Mouse (Mus musculus) ovary, postnatal 10 days (tissue): Measurements from ENCODE around the gene Pik3r5.

Experiments
- DNase-seq: peaks from one replicate; pipeline ENCODE4 v3.0.0; 2022; ENCODE audit warnings: low spot score

Gene Pik3r5

DNA sequence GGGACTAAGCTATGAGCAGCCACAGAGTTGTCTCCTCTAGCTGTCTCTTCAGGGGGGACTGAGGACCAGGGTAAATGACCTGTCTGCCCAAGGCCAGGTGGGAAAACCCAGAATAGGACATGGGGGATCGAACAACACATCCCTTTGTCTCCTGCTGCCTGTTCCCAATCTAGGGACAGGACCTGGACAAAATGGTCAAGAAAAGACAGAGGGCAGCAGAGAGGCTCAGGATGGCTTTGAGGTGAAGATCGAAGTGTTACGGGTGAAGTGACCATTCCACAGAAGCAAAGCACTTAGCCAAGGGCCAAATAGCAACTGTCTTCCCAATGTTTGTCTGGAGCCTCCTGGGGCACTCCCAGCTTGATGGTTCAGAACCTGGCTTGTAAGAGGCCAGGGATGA is 54.2 kb downstream of the Pik3r5 start:
- DNase-seq, result no peak

DNA sequence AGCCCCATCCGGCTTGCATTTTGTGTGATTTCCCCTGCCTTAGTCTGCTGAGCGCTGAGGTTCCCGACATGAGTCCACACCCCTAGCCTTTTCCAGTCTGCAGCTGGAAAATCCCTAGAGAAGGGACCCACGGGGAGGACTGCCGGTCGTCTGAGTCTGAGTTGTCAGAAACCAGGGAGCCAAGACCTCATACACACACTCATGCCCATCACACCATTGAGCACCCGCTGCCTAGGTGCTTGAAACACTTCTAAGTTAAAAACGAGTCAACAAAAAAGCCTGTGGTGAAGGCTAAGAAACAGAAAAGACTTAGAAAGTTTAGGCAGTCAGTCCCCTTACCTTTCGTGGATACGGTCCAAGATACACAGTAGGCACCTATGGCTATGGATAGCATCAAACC is 55.8 kb downstream of the Pik3r5 start:
- DNase-seq, result no peak

DNA sequence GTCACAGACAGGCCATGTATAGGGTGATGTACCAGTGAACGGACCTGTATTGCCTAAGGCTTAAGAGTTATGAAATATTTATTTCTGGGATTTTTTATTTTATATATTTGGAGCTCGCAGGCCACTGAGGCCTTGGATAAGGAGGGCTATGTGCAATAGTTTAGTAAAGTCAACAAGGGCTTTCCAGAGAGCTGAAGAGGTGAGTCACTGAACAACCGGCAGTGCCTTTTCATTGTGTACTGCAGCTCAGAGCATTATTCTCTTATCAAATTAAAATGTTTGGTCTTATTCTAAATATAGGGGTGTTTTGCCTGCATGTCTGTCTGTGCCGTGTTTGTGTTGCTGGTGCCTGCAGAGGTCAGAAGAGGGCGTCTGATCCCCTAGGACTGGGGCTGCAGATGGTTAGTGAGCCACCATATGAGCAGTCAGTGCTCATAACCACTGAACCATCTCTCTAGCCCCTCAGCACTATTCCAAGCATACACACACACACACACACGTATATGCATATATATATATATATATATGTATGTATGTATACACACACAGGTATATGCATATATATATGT is 56.4 kb downstream of the Pik3r5 start:
- DNase-seq, result no peak

DNA sequence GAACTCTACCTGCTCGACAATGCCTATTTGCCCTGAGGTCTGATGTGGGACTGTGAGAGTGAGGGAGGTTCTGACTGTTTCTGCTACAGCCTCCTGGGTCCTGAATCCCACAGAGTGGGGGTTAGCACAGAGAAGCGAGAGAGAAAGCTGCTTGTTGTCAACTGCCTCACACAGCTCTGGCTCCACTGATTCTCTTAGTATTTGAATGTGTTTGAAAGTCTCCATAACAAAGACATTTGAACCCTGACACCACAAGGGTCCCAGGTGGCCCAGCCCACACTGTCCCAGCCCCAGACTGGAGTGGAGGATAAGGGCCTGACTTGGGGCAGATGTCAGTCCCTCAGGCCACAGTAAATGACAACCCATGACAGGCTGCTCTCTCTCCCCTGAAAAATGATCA is 57.3 kb downstream of the Pik3r5 start:
- no peak for DNase-seq

DNA sequence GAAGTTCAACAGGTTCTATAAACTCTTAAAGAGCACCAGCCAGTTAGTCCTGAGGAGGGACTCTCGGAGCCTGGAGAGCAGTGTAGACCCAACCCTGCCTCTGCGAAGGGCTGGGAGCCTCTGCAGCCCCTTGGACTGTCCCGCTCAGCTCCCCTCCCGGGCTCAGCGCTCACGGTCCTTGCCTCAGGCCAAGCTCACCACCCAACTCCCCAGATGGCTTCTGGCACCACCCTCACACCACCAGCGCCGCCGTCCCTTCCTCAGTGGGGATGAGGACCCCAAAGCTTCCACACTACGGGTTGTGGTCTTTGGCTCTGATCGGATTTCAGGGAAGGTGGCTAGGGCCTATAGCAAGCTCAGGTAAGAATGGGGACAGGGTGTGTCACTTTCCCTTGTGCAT is 60.7 kb downstream of the Pik3r5 start:
- no peak for DNase-seq

DNA sequence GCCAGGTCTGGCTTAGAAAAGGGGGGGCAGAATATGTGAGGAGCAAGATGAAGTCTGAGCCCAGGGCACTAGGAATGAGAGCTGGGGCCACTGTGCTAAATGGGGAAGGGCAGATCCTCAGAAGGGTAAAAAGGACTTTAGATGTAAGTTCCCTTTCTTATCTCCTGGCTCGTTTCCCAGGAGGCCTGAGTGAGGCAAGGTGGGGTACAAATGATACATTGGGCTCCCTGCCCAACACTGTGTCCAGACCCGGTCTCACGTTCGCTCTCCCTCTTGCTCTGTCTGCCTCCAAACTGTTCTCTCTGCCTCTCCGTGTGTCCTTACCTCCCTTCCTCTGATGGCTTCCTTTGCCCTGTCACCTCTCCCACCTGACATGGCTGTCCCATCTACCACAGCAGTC is 61.8 kb downstream of the Pik3r5 start:
- no peak for DNase-seq

DNA sequence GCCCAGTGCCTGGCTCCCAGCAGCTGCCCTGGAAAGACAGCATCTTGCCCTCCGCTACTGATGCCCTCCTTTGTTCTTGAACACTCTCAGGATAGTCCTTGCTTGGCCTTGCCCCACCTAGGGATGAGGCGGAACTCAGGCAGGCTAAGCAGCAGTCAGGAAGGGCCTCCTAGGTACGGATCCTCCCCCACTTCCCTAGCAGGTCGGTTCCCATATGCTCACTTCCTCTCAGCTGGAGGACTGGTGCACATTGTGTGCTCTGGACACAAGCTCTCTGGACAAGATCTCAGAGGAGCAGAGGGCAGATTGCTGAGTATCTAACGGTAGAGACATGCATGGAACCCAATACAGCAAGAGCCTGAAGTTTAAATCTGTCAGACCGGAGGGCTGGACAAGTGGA is 65.2 kb downstream of the Pik3r5 start:
- DNase-seq, result no peak

DNA sequence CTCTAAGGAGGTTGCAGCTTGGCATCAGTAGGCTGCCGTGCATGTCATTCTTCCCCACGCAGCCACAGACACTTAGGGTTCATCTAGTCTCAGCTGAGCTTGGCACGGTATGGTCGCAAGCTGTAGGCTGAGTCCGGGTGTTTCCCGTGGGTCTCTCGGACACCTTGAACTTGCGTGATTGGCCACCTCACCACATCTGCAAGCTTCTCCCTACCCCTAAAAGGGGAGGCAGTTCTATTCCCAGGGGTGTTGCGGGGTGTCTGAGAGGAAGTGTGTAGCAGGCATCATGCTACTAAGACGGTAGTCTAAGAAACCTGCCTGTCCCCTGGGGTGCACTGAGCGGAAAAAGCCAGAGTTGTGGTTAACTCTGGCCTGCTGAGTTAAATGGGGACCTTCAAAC is 66.6 kb downstream of the Pik3r5 start:
- no peak for DNase-seq

DNA sequence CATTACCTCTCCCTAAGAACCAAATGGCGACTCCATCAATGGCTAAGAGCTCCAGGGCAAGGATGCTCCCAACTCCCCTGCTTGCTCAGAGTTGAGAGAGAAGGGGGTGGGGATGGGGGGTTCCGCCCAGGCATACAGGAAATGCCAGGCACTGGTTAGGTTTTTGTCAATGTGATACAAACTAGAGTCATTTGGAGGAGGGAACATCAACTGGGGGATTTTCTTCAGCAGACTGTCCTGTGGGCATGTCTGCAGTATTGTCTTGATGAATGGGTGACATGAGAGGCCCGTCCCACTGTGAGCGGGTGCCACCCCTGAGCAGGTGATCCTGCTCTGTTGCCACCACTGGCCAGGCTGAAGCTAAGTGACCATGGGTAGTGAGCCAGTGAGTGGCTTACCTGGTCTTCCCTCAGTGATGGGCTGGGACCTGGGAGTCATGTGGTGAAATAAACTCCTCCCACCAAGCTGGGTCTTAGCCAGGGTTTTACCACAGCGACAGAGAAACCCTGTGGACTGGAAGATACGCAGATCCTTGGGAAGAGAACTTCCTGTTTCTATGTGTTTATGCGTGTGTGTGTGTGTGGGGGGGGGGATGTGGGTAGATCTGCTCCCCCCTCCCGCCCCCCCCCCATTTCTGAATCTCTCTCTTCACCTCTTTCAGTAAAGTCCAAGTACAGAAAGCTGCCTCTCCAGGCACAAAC is 67.2 kb downstream of the Pik3r5 start:
- no peak for DNase-seq

DNA sequence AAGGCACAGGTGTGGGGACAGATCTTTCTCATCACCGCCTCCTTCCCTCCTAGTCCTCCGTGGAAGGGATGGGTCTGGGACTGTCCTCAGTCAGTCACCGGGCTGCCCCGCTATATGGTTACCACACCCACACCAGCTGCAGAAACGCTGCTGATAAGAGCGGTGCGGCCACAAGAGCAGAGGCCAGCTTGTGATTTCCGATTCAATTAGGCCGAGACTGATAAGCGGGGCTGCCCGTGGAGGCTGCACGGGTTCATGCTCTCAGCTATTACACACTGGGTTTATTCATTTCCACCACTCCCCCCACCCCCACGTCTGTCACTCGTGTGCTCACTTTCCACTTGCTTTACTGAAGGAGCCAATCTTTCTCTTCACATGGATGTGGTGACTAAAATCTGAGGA is 69.0 kb downstream of the Pik3r5 start:
- no peak for DNase-seq

DNA sequence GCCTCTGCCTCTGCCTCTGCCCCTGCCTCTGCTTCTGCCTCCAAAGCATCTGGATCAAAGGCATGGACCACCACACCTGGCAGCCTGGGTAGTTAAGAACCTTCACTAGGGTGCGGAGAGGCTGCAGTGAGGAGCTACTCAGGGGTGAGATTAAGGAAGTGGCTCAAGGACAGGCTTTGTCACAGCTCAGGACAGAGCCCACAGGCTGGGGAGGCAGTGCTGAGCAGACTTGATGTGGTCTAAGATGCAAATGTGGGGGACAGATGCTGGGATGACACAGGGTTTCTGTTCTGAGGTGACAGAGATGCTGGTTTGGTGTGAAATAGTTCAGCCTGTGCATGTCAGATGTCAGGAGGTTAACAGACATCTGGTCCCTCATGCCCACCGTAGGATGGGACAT is 70.5 kb downstream of the Pik3r5 start:
- no peak for DNase-seq

DNA sequence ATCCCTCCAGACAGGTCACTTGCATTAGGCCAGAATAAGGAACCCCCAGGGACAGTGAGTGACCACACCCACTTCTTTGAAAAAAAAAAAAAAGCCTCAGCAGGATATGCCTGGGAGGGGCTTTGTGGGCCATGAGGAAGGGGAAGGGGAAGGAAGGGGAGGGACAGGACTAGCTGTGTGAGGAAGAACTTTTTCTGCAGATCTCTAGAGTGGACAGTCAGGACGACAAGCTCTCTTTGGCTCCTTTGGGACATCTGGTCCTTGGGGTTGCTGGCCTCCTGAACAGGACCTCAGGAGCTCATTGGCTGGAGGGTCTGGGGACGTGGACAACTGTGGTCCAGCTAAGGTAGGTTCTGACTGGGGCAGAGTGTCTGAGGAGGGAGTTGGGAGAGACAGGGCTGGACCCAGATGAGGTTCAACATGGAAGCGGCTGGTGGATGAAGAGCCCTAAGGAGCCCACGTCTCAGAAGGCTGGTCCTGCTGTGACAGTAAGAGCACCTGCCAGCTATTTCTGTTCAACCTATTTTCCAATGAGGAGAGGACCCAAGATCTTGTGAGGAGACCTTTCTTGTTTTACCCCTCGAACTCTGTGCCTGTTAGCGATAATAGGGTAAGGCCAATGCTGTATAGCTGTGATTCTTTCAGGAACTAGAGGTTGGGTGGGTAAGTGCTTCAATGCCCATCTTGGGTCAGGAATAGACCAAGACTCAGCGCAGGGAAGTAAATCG is 71.1 kb downstream of the Pik3r5 start, which contains the start of gene Pik3r6:
Gene Pik3r6 (plus strand): TSS at position 118 of the 728 bp plus-strand sequence.
- no peak for DNase-seq

DNA sequence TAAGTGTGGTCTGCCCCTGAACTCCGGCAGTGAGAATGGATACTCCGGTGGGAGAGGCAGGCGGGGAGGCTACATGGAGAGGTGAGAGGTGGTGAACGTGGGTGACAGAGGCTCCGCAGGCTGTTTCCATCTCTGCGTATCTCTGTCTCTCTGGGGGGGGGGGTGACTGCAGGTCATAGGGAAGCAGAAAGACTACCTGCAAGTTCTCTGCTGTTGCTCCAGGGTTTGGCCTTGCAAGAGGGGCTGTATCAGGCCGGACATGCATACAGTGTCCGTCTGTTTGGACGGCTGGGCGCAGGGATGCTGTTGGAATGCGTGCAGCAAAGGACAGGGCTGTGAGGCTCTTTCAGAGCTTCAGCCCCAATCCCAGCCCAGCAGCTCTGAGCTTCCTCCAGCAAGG is 73.0 kb downstream of the Pik3r5 start:
- no peak for DNase-seq

DNA sequence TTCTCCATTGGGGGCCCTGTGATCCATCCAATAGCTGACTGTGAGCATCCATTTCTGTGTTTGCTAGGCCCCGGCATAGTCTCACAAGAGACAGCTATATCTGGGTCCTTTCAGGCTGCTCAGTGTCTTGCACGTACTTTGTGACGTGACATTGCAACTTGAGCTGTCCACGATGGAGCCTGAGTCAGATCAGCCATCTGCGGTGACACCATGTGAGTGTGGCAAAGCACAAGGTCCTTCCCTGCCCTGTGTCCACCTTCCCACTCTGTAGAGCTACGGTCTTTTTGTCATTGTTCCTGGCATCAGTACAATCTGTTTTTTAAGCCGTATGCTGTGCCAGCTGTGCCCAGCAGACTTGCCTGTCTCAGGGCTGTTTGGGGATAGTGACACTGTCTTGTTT is 75.3 kb downstream of the Pik3r5 start:
- no peak for DNase-seq

DNA sequence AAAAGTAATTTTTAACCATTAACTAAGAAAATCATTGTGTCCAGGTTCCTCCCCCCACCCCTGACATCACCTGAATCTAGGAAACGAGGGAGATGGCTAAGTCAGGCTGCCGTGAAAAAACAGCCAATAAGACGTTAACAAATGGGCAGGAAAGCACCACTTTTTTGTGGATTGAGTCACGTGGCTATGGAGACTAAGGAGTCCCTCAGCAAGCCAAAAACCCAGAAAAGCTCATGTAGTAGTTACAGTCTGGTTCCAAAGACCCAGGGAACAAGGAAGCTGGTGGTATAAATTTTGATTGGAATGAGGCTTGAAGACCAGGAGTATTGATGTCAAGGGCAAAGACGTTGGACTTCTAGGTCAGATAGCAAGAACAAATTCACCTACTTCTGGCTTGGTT is 76.7 kb downstream of the Pik3r5 start:
- DNase-seq, result no peak

DNA sequence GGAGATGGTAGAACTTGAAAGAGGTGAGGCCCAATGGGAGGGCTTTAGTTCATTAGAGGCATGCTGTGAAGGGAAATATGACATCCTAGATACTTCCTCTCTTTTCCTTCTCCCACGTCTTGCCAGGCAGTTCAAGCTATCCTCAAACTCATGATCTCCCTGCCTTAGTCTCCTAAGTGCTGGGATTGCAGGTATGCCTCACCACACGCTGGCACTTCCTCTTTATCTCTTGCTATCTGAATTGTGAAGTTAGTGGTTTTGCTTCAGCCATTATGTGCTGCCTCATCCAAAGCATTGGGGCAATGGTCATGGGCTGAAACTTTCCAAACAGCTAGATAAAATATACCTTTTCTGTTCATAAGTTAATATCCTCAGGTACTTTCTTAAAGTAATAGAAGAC is 77.3 kb downstream of the Pik3r5 start:
- DNase-seq, result no peak

DNA sequence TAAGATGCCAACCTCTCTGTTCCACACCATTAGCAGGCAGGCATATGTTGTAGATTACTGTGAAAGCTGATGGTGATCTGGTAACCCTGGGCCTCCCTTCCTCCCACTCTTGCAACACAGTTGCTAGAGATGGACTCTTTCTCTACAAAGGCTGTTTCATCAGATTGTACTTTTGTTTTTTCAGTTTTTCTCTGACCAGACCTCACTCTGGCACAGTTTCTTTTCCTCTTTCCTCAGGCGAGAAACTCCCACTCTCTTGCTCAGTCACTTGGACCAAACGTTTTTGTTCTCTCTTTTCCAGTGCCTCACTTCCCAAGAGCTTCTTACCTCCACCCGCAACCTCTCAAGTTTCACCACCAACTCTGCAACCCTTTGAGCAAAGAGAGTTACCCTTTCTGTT is 82.0 kb downstream of the Pik3r5 start:
- no peak for DNase-seq

DNA sequence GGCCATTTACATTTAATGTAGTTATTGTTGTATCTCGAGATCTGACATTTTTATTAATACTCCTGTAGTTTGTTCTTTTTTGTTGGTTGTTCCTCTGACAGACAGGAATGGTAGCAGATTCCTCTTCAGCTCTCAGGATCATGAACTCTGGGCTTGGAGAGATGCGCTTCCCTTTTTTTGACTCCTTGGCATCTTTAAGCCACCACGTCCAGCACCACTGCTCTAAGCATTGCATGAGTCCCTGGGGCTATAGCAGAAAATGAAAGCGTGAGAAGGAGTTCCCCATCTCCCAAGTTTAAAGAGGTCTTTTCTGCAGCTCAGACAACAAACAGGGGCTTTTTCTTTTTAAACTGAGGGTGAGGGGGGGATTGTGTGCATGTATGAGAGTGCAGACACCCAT is 87.4 kb downstream of the Pik3r5 start:
- no peak for DNase-seq

DNA sequence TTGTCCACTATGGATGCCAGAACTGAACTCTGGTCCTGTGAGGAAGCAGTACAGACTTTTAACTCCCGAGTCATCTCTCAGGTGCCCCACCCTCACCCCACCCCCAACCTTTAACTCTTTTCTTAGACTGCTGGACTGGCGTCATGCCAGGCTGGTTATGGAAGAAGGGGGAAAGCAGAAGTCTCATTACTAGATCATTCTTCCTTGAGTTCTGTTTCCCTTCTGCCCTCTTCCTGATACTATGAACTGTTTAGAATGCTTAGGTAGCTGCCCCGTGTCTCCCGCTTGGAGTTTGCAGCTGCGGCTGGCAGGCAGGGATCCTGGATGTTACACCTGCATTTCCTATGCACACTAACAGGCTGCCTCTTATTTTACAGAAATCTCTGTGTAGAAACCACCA is 87.9 kb downstream of the Pik3r5 start:
- DNase-seq, result no peak

DNA sequence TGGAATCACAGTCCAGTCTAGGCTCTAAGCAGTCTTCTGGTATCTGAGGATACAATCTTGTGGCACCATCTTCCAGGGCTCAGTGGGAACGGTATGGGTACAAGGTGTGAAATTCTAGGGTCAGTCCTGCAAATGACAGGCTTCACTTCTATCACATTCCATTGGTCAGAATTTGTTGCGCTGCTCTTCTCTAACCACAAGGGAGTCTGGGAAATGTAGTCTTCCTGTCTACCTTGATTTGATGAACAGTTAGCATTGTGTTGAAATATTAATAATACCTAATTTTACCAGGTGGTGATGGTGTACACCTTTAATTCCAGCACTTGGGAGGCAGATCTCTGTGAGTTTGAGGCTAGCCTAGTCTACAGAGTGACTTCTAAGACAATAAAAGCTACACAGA is 88.5 kb downstream of the Pik3r5 start:
- DNase-seq, result no peak

DNA sequence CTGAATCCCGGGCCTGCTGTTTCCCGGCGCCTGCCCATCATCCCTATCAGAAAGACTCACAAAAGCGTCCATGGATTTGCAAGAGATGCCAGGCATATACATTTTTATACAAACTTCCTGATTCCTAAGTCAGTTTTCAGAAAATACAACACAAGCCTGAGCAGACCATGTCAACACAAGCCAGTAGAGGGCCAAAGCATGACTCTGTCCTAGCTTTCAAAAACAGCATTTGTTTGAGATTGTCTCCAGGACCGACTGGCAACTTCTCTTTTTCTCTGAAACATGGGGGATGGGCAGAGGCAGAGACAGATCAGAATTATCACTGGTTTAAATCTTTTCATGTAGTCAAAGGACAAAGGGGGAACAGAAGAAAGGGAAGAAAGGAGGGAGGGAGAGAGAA is 89.4 kb downstream of the Pik3r5 start:
- DNase-seq, result no peak

DNA sequence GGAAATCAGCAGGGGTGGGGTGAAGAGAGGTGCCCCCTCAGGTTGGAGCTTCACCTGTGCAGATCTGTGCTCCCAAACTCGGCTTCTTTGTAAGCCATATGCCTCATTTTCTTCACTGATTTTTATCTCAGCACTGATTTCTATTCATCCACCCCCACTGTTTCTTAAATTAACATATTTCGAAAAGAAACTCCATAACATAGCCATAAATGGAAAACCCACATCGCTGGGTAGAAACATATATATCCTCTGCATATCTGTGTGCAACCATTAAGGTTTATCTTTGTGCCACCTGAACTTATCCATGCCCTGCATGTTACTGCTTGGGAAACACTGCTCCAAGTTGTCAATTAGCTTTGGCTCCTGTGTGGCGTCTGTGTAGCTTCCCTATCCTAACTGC is 94.5 kb downstream of the Pik3r5 start:
- no peak for DNase-seq

DNA sequence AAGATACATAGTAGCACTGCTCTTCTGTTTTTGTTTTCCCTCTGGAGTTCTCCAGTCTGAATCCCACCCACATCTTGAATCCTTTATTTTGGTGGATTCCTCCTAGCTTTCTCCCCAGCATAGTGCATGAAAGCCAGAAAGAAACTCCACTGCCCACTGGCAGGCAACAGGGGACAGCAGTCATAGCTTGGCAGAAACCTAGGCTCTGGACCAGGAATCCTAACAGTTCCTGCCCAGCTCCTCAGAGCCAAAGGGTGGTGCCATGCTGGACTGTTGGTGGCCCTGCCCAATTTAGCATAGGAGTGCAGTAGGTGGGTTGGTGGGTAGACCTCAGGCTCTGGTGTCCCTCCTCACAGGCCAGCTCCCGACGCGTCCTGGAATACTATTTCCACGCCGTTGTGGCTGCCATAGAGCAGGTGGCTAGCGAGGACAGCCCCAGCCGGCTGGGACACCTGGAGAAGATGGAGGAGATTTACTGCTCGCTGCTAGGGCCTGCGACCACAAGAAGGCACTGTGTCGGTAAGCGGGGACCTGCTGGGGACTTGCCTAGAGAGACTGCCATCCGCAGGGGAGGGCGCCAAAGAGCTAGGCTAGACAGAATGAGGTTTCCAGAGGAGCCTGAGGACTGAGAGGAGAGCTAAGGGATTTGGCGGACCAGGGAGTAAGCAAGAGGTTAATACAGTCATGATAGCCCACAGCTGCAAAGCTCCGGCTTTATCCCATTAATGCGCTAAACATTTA is 99.3 kb downstream of the Pik3r5 start:
- no peak for DNase-seq
